Mouse (Mus musculus): ENCODE data around the gene Tmem141. TPM values are rescaled to one million over a fixed set of nuclear protein-coding genes. Genes with fewer than 3 reads are reported as not detected.

Tmem141 gene
- total and polyA plus RNA-seq, 3 experiments = 6.2 to 11.1 (median 7.7) TPM

DNA sequence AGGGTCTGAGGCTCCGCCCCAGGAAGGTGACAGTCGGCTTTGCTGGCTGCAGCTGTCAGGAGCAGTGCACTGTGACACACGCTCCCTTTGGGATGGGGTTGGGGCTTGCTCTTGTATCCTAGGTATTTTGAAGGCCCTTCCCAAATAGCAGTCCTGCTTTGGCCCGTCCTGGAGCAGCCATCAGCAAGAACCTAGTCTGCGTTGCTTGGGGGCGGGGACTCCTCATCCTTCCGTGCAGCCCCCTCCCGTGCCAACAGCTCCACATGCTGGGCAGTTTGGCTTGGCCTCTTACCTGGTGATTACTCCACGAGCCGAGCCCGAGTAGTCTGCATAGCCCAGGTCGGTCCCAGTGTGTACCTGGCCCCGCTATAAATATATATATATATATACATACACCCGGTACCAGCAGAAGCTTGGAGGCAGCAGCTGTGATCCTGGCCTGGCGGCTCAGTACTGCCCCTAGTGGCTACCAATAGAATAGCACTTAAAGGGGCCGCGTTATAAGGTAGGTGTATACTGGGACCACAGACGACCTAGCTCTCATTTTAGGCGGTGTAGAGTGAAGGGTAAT lies 40.4 kb downstream of the Tmem141 start, which contains the start of gene Ajm1 (continued):
- TF ChIP-seq GABPA (IDR thresholded peaks at IDR 0.05; ENCODE audit: insufficient replicate concordance, low read depth, low read length) (no peak), ELF1 (IDR thresholded peaks at IDR 0.05; ENCODE audit: low read depth, low read length) (no peak), CTCF (conservative IDR thresholded peaks at IDR 0.05 in 1 of 2, IDR thresholded peaks at IDR 0.05 in 1 of 2; ENCODE audit: low read depth in 2 of 2, low read length in 2 of 2) (peak; percentile 82 to 89), JUND (conservative IDR thresholded peaks at IDR 0.05; ENCODE audit: low read depth, low read length) (no peak), POLR2A (IDR thresholded peaks at IDR 0.05; ENCODE audit: low read depth, low read length) (no peak), JUN (IDR thresholded peaks at IDR 0.05; ENCODE audit: insufficient read depth, low read depth, low read length) (no peak), E2F4 (IDR thresholded peaks at IDR 0.05; ENCODE audit: insufficient replicate concordance, low read depth, low read length) (no peak), NELFE (IDR thresholded peaks at IDR 0.05; ENCODE audit: low read depth, low read length) (no peak), CHD1 (IDR thresholded peaks at IDR 0.05; ENCODE audit: low read depth, low read length) (no peak), MAX (IDR thresholded peaks at IDR 0.05; ENCODE audit: low read length) (no peak), EP300 (IDR thresholded peaks at IDR 0.05; ENCODE audit: low read length) (no peak), MEF2A (IDR thresholded peaks at IDR 0.05; ENCODE audit: borderline replicate concordance, low read depth, low read length) (no peak), USF2 (conservative IDR thresholded peaks at IDR 0.05; ENCODE audit: low read depth, low read length) (no peak), ZNF384 (IDR thresholded peaks at IDR 0.05; ENCODE audit: low read depth, low read length) (no peak)

DNA sequence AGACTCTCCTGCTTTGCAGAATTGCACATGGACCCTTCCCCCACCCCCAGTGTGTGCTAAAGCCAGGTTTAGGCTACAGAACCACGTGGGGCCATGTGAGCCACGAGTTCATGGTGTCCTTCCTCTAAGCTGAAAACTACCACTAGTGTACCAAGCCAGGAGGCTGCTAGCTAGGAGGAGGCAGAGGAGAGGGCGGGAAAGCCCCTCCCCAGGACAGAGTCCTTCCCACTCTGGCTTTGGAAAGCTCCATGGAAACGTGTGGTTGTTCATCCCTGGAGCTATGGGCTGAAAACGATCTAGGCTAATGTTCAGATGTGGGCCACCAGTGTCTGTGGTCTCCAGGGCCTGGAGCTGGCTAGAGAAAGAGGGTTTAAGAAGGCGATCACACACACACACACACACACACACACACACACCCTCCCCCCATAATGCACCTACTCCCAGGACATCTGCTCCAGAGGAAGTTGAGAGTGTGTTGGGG lies 41.1 kb downstream of the Tmem141 start:
- in situ Hi-C loops (cut with MboI; ENCODE audit: low pct_ligation_motif_present, low pct_unique_long_range_greater_than_20kb, low sequenced_read_pairs) = no loop called here
- H3K4me3 ChIP-seq (replicated peaks in 1 of 3; ENCODE audit: low read depth in 2 of 3, low read length in 2 of 3, poor library complexity in 1 of 3) = peak overlapping the region in 2 of 3 experiments; percentile 57 to 60
- no peak for TF ChIP-seq TBP (conservative IDR thresholded peaks at IDR 0.05; ENCODE audit: low read depth, low read length)
- TF ChIP-seq MAX (IDR thresholded peaks at IDR 0.05; ENCODE audit: low read length) = peak; percentile 77
- peak; percentile 49; the same call in 1 of the 2 replicates for TF ChIP-seq MYC (IDR thresholded peaks at IDR 0.05; ENCODE audit: low read depth, low read length)
- TF ChIP-seq RCOR1 (conservative IDR thresholded peaks at IDR 0.05; ENCODE audit: low read depth, low read length) = no peak
- TF ChIP-seq GABPA (IDR thresholded peaks at IDR 0.05; ENCODE audit: insufficient replicate concordance, low read depth, low read length) = no peak
- no peak for TF ChIP-seq CTCF (conservative IDR thresholded peaks at IDR 0.05 in 1 of 2, IDR thresholded peaks at IDR 0.05 in 1 of 2; ENCODE audit: low read depth in 2 of 2, low read length in 2 of 2)
- dilution Hi-C loops (cut with MboI; ENCODE audit: extremely low pct_ligation_motif_present, extremely low pct_unique_long_range_greater_than_20kb, low sequenced_read_pairs) = no loop called here
- H3K4me2 ChIP-seq (ENCODE audit: insufficient read depth, low read depth, poor library complexity, severe bottlenecking) = no peak overlapping the region
- no peaks in the 10 kb centered on the region for H3K79me2 ChIP-seq (replicated peaks; ENCODE audit: control insufficient read depth, extremely low read depth, insufficient read depth, poor library complexity, severe bottlenecking)
- H3K27me3 ChIP-seq (replicated peaks) = no peaks in the 10 kb centered on the region
- H3K27ac ChIP-seq (ENCODE audit: insufficient read depth, low read depth) = no peak overlapping the region
- peaks cover 42 to 75% of the 10 kb centered on the region in 2 experiments for H3K36me3 ChIP-seq (replicated peaks in 1 of 2; ENCODE audit: control insufficient read depth in 1 of 2, insufficient read depth in 1 of 2, low read length in 1 of 2)
- H3K9me3 ChIP-seq (replicated peaks; ENCODE audit: low read length) = peaks cover 39% of the 10 kb centered on the region
- H3K4me1 ChIP-seq (ENCODE audit: control insufficient read depth in 1 of 2, insufficient read depth in 2 of 2) = peaks cover 8 to 31% of the 10 kb centered on the region in 2 experiments; a peak in 3 of 4 replicates
- no peak overlapping the region for H3K9ac ChIP-seq (ENCODE audit: insufficient read depth, low read depth)
- DNase-seq (ENCODE audit: extremely low read depth) = peak; percentile 28
